Mouse (Mus musculus) myocyte (in vitro differentiated cells): ENCODE data around the gene C1qtnf12.

ENCODE experiments used
- CEBPB ChIP-seq: IDR thresholded peaks from 2 replicates; pipeline ENCODE4 v1.6.1; 2011; ENCODE audit warnings: mild to moderate bottlenecking, moderate library complexity; ENCODE audit not compliant: poor library complexity, insufficient read depth, severe bottlenecking
- E2F4 ChIP-seq: IDR thresholded peaks from one replicate; pipeline ENCODE4 v1.6.1; 2011; ENCODE audit warnings: mild to moderate bottlenecking, control low read depth, moderate library complexity; ENCODE audit not compliant: insufficient read depth
- MAX ChIP-seq: IDR thresholded peaks from one replicate; pipeline ENCODE4 v1.6.1; 2011; ENCODE audit warnings: low read depth, mild to moderate bottlenecking, control low read depth
- MYOD1 ChIP-seq, 3 experiments: IDR thresholded peaks; one replicate each; pipeline ENCODE4 v1.6.1; 2011; ENCODE audit warnings: control low read depth in 2 of 3, low read depth in 2 of 3, mild to moderate bottlenecking in 2 of 3, moderate library complexity in 1 of 3; ENCODE audit not compliant: insufficient read length in 2 of 3, control insufficient read depth in 1 of 3
- MYOG ChIP-seq, 3 experiments: IDR thresholded peaks; one replicate each; pipeline ENCODE4 v1.6.1; 2011; ENCODE audit warnings: control low read depth in 2 of 3, low read depth in 2 of 3, mild to moderate bottlenecking in 2 of 3; ENCODE audit not compliant: insufficient read length in 2 of 3, control insufficient read depth in 1 of 3, insufficient read depth in 1 of 3
- POLR2A ChIP-seq: IDR thresholded peaks from one replicate; pipeline ENCODE4 v1.6.1; 2011; ENCODE audit warnings: low read depth, mild to moderate bottlenecking, control low read depth, moderate library complexity; ENCODE audit not compliant: insufficient read length
- POLR2AphosphoS2 ChIP-seq: IDR thresholded peaks from one replicate; pipeline ENCODE4 v1.6.1; 2011; ENCODE audit warnings: low read depth, control low read depth; ENCODE audit not compliant: insufficient read length
- REST ChIP-seq: IDR thresholded peaks from one replicate; pipeline ENCODE4 v1.6.1; 2011; ENCODE audit warnings: mild to moderate bottlenecking, control low read depth, moderate library complexity; ENCODE audit not compliant: insufficient read depth, insufficient read length
- SRF ChIP-seq: IDR thresholded peaks from one replicate; pipeline ENCODE4 v1.6.1; 2011; ENCODE audit warnings: low read depth; ENCODE audit not compliant: control insufficient read depth, insufficient read length
- TCF12 ChIP-seq: IDR thresholded peaks from one replicate; pipeline ENCODE4 v1.6.1; 2011; ENCODE audit warnings: mild to moderate bottlenecking, control low read depth; ENCODE audit not compliant: poor library complexity, insufficient read depth, severe bottlenecking
- TCF3 ChIP-seq: IDR thresholded peaks from one replicate; pipeline ENCODE4 v1.6.1; 2011; ENCODE audit warnings: low read depth, control low read depth; ENCODE audit not compliant: insufficient read length
- USF1 ChIP-seq: IDR thresholded peaks from one replicate; pipeline ENCODE4 v1.6.1; 2011; ENCODE audit warnings: low read depth, mild to moderate bottlenecking, control low read depth, moderate library complexity

DNA sequence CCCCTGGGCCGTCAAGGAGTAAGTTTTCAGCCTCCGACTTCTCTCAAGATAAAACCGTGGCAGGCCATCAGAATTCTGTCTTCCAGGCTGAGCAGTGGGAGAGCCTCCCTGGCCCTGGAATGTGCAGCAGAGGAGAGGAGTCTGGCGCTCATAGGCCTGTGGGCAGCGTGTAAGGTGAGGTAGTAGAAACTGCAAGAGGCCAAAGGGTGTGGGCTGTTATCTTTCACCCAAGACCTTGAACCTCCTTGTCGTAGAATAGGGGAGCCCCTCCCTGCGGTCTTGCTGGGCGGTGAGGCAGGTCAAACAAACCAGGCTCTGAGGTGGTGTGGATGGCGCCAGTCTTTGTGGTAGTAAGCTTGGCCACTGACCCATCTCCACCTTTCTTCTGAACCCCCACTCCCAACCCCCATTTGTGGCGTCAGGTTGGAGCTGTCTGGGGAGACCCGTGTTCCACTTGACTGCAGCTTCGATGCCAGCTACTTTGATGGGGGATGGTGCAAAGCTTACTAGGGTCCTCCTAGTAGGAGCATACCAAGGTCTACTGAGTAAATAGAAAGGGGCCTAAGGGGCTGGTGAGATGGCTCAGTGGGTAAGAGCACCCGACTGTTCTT is 7.0 kb downstream of the C1qtnf12 start:
- TF ChIP-seq MAX (no peak), TCF12 (no peak), REST (no peak), USF1 (no peak), POLR2A (no peak), E2F4 (no peak), SRF (no peak), MYOG (IDR thresholded peaks at IDR 0.05; ENCODE audit: control insufficient read depth in 1 of 3, insufficient read depth in 1 of 3, insufficient read length in 2 of 3, low read depth in 2 of 3) (no peak), CEBPB (no peak), MYOD1 (IDR thresholded peaks at IDR 0.05; ENCODE audit: control insufficient read depth in 1 of 3, insufficient read length in 2 of 3, low read depth in 2 of 3) (no peak), POLR2AphosphoS2 (no peak), TCF3 (no peak)
